Mouse (Mus musculus) urinary bladder, postnatal 4 days (tissue): ENCODE measurements around the gene Pin1rt1.

Experiments
- DNase-seq, 2 experiments: peaks; one replicate each; pipeline ENCODE4 v3.0.0; 2021 to 2022; ENCODE audit warnings: low spot score in 2 of 2

Pin1rt1 gene

DNA sequence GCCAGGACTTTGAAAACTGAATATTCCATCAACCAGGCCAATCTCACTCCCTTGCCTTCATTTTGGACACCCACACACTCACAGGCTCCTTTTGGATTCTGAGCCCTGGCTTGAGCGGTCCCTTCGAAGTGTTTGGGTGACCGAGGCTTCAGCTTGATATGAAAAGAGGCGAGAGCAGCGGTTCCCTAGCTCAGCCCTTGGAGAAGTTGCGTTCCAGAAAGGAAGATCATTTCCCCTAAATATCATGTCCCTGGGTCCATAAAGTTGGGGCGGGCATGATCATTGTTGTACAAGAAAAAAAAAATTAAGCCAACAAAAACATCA lies 3.7 kb downstream of the Pin1rt1 start:
- no peak for DNase-seq

DNA sequence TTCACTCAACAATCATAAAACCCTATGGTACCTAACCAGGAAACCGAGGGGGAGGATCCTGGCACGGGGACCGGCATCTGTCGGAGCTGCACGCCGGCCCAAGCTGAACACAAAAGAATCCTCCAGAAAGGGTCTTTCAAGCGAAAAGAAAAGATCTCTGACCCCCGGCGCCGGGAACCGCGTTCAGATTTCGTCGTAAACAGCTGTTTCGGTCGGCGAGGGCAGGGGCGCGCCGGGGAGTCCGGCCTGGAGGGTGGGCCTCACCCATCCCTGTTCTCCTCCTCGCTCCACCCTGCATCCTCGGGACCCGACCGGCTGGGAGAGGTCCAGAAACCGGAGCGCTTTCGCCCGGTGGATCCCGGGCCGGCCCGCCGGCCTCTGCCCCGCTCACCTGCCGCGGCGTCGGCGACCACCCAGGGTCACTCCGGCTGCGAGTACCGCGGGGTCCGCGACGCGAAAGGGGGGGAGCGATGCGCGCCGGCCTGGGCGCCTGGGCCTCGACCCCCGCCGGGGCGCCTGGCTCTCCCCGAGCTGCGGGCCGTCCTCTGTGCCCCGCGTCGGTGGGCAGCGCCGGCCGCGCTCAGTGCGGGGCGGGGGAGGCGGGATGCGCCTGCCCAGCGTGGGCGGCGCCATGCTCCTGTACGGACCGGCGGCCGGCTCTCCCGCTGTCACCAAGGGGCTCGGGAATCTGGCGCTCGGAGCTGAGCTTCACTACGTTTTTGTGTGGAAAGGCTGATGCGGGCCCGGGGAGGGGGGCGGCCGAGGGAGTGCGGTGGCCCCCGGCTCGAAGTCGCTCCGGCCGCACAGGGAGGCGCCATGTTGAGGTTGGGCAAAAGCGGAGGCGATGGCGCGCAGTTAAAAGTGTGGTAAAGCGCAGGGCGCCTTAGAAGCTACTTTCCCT lies 4.3 kb downstream of the Pin1rt1 start, which contains the start of gene Tcp11l1:
Tcp11l1 (minus strand) TSS at position 585 of the 901 bp plus-strand sequence.
- peak; percentile 62 to 64 for DNase-seq

DNA sequence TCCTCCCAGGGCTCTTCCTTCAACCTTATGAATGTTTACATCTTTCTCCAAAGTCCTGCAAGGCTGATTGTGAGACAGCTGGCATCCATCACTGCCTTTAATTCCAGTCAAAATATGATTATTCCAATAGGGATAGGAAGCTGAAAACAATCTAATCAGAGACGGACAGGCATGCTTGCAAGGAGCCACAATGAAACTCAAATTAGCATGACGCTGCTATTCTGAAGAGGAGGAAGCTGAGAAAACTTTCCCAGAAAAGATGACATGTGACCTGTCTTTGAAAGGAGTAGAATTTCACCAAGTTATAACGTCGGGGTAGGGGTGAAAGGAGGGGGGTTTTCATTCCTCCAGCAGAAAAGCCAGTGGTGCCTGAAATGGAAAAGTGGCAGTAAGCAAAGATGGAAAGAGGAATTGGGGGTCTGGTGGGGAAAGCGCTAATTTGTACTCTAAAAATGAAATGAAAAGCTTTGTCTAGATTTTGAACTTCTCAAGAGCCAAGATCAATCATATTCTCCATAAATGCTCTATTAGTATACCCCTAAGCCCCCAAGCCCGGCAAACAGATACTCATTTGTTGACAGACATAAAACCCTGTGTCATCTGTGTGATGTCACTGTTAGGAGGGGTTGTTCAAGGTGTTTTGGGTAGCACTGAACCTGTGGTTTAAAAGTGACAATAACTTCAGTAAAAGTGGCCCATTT lies 5.4 kb downstream of the Pin1rt1 start:
- no peak for DNase-seq

DNA sequence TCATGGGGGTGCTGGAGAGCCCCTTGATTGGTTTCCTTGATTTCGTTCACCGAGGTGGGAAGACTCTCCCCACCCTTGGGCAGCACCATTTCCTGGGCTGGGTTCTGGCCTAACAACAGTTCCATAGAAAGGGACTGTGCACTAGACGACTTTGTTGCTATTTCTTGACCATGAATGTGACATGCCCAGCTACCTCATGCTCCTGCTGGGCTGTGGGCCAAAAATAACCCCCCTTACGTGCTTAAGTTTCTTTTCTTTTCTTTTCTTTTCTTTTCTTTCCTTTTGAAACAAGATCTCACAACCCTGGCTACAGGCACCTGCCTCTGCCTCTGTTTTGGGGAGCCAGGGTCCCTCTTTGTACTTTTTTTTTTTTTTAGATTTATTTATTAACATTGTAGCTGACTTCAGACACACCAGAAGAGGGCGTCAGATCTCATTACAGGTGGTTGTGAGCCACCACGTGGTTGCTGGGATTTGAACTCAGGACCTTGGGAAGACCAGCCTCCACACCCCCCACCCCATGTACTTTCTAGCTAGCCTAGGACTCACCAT lies 6.3 kb downstream of the Pin1rt1 start:
- DNase-seq: no peak

DNA sequence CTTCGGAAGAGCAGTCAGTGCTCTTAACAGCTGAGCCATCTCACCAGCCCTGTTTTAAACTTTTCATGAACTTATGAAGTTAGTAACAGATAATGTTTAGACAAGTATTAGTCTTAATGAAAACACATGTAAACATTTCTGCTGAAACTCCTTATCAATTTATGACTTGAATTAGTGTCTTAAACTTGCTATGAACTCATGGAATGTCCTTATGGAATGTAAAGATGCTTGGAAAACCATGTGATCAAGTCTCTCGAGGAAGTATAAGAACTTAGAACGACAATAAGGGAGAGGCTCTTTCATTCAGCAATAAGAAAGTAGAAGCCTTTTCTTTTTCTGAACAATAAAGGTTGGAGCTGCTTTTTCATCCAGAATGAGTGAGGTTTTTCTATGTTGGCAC lies 11.8 kb downstream of the Pin1rt1 start:
- no peak for DNase-seq

DNA sequence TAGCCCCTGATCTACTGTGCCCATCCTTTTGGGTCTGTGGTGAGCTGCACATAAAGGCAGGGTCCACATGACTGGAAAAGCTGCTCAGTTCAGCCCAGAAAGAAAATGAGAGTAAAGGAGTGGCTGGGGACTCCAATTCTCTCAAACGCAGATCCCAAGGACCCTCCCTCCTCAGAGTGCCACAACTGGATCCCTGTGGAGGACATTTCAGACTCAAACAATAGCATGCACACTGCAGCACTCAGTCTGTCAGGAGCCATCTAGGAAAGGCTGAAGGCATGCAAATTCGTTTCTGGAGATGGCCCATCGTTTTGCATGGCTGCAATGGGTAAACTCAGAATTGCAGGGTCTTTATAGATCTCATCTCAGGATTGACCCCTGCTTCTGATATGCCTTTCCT lies 13.0 kb downstream of the Pin1rt1 start:
- no peak for DNase-seq

DNA sequence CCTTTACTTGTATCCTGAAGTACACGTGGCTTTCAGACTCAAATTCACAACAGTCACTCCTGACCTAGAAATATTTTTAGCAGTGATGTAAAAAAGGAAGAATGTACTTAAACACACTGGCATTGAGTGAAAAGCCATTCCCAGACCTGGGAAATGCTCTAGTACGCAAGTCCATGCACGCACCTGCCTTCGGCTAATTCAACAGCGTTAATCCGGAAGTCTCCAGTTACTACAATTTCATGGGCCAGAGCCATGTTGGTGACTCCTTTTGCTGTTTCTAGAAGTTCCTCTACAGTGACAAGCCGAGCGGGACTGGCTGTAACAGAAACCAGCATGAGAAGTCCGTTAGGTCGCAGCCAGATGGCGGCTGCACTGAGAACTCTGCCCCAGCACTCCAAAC lies 16.5 kb downstream of the Pin1rt1 start:
- DNase-seq: no peak

DNA sequence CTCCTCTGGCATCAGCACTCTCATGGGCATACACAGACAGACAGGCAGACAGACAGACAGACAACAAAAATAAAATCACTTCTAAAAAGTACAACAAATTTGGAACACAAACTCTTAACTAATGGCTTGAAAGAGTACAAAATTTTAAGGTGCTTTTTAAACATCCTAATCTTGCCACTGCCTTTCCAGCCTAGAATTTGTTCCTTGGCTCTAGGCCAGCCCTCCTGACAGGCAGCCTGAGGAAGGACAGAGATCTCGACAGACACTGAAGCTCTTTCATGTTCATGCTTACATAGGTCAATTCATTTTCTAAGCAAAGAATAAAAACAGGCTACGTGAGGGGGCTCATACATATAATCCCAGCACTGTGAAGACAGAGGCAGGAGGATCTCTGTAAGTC lies 23.6 kb downstream of the Pin1rt1 start:
- no peak for DNase-seq

DNA sequence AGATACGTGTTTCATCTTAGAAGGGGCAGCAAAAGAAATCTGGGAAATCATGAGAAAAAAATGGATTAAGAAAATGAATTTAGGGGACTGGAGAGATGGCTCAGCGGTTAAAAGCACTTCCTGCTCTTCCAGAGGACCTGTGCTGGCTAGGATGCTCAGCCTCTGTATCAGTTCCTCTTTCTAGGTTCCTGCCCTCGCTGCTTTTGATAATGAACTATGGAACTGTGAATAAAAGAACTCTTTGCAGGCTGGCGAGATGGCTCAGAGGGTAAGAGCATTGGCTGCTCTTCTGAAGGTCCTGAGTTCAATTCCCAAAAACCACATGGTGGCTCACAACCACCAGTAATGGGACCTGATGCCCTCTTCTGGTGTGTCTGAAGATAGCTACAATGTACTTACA lies 25.5 kb downstream of the Pin1rt1 start:
- no peak for DNase-seq

DNA sequence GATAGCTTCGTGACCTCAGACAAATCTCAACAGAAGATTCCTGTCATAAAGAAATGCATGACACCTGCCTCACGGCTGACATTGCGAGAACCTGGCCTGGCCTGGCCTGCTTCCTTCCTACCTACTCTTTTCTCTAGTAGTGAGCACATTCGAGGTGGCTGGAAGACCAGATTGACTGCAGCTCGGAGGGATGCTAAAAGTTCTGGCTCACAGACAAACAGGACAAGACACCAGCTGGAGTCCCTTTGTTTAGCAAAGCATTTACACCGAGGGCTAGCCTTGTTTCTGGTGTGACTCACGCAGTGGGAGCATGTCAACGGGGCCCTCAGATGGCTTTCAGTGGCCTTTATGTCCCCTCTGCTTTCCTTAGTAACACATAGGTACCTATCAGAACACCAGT lies 27.5 kb downstream of the Pin1rt1 start:
- DNase-seq: no peak

DNA sequence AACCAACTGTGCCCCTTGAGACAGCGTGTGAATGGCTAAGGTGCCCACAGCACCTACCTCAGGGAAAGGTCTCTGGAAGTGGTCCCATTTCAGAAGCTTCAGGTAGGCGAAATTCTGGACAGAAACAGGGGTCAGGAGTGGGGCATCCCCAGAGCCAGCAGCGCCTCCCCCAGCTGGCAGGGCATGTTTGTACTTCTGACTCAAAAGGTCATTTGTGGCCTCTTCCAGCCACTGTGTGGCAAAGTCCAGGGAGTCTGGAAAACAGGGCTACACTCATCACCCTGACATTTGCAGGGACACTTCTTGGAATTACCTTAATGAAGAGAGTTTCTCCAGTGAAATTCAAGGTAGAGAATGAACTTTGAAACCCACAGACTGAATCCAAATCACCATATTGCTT lies 27.9 kb downstream of the Pin1rt1 start:
- DNase-seq: no peak

DNA sequence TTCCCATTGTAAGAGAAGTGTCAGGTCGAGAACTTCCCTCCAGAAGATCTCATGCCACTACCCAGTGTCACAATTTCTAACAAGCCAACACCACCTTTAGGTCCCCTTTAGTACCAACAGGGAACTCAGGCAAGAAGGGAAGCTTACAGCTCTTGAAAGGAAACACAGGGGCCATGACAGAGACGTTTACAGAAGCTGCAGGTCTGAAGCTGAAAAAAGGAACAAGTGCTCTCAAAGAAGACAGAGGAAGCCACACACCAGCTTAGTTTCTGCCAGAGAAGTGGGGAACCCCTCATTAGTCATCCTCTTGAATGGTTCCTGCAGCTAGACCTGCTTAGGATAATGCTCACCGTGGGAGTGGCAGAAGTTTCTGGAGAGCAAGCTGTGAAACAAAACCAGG lies 28.9 kb downstream of the Pin1rt1 start:
- DNase-seq: no peak

DNA sequence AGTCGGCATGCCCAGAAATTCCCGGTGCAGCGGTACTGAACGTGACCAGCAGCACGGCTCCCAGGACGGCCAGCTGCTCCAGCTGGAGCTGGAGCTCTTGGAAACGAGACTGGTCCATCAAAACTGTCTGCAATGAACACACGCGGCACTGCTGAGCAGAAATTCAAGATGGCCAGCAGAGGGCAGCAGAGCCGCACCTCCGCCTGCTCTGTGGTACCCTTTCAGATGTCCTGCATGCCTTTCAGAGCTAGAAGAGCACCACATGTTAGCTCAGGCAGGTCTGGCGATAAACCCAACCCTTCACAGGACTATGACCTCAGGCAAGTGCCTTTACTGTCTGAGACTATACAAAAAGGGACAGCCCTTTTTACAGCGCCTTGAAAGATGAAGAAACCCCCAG lies 30.8 kb downstream of the Pin1rt1 start:
- DNase-seq: peak; percentile 73 to 77

DNA sequence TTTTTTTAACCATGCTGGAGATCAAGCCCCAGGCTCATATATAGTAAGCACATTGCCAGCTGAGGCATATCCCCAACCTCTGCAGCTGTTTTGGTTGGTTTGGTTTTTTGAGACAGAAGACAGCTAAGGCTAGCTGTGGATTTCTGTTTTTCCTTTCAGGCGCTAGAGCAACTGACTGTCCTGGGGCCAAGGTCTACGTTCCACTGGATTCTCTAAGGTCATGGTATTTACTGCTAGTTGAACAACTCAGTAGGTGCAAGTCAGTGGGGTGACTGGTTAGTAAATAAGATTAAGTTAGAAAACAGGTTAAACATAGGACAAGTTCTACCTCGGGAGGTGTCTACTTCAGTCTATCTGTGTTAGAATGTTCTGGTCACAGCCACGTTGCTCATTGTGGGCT lies 31.4 kb downstream of the Pin1rt1 start:
- no peak for DNase-seq

DNA sequence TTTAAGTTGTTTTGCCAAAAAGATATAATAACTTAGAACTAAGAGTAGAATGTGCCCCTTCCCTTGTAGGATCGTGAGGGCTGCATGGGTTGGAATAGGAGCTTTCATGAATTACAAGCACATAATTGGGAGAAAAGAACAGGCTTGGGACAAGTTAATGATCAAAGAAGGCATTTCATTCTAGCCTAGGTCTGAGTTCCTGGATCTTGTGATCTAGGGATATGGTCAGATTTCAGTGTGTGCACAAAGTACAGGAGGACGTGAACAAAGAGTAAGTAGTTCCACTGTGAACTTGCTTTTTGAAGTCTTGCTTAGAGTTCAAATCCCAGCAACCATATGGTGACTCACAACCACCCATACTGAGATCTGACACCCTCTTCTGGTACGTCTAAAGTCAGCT lies 38.9 kb downstream of the Pin1rt1 start:
- no peak for DNase-seq

DNA sequence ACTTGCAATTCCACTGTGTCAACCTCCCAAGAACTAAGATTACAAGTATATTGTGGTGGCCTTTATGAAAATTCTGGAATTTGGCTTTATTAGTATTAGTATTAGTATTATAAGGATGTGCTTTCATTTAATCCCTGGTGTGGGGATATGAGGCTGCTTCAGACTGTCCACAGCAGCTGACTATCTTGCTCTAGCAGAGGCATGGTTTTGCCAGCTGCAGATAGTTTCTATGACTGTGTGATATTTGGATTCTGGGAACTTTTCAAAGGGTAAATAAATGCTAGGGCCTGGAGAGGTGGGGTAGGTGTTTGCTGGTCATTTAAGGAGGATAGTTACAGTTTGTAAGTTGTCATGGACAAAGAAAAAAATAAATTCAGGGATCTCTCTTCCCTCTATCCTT lies 44.5 kb downstream of the Pin1rt1 start:
- no peak for DNase-seq

DNA sequence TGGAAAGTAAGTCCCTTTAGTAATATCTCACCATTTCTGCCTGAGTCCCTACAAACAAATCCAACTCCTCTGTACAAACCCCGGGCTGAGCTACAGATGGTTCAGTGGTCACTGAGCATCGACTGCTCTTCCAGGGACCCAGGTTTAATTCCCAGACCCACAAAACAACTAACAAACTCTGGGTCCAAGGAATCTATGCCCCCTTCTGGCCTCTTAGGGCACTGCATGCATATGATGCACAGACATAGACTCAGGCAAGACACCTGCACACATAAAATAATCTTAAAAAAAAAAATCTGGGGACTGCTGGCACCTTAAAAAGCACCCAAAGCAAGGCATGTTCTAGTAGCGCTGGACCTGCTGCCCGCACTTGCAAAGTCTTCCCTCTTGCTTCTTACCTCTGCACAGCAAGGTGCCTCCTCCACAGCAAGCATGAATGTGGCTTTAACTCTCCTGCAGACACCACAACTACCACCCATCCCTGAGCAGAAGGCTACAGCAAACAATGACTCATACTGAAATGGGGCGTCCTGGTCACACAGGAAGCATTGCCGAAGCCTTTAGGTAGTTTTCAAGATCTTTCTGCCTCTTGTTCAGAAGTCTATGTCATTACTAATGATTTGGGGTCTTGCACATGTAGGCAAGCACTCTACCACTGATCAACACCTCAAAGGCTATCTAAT lies 46.9 kb downstream of the Pin1rt1 start:
- no peak for DNase-seq
